Mouse (Mus musculus) G1E (cell line): Measurements from ENCODE around the gene 4930568D16Rik.

Source experiments
- CTCF ChIP-seq: IDR thresholded peaks from 2 replicates; pipeline ENCODE4 v1.5.1; 2012; ENCODE audit warnings: low read depth, low read length, inconsistent platforms, mixed read lengths
- GATA1 ChIP-seq: IDR thresholded peaks from 2 replicates; pipeline ENCODE4 v1.6.1; 2012; ENCODE audit warnings: borderline replicate concordance, low read length, inconsistent platforms, mixed read lengths
- POLR2AphosphoS5 ChIP-seq: IDR thresholded peaks from 2 replicates; pipeline ENCODE4 v1.6.1; 2012; ENCODE audit warnings: low read depth, low read length, inconsistent platforms; ENCODE audit not compliant: insufficient replicate concordance
- TAL1 ChIP-seq: conservative IDR thresholded peaks from 2 replicates; pipeline ENCODE4 v1.6.1; 2012; ENCODE audit warnings: low read depth, low read length, inconsistent platforms, mixed read lengths

- no peak for TF ChIP-seq CTCF
- no peak for TF ChIP-seq GATA1
- no peak for TF ChIP-seq TAL1
- no peak for TF ChIP-seq POLR2AphosphoS5
These were observed 41.0 kb upstream of the 4930568D16Rik start for GRCm38 (mm10) chr2:35408409-35409110.
